Mouse (Mus musculus): ENCODE data around the gene Man1c1.

The Man1c1 gene

GRCm38 (mm10) chr4:134636406-134636805, 67.7 kb downstream of the Man1c1 start:
- no peak for DNase-seq

- DNase-seq = peak in 1 of 2 experiments; percentile 55
These were observed 70.1 kb downstream of the Man1c1 start for GRCm38 (mm10) chr4:134634001-134634400.

GRCm38 (mm10) chr4:134632131-134632711, 71.9 kb downstream of the Man1c1 start:
- peak in 1 of 2 experiments; percentile 54 for DNase-seq

GRCm38 (mm10) chr4:134631471-134632130, 72.5 kb downstream of the Man1c1 start:
- DNase-seq = no peak

- no peak for DNase-seq
These were observed 75.3 kb downstream of the Man1c1 start for GRCm38 (mm10) chr4:134628575-134629384.

- DNase-seq = peak in 1 of 2 experiments; percentile 48
These were observed 76.0 kb downstream of the Man1c1 start for GRCm38 (mm10) chr4:134628058-134628457.

- DNase-seq = no peak
These were observed 77.2 kb downstream of the Man1c1 start for GRCm38 (mm10) chr4:134626883-134627282.

- DNase-seq = no peak
These were observed 77.7 kb downstream of the Man1c1 start for GRCm38 (mm10) chr4:134626350-134626749.

- DNase-seq = no peak
These were observed 79.8 kb downstream of the Man1c1 start for GRCm38 (mm10) chr4:134624109-134624862.

GRCm38 (mm10) chr4:134621695-134622094, 82.4 kb downstream of the Man1c1 start:
- DNase-seq = no peak

- DNase-seq = peak in 1 of 2 experiments; percentile 51
These were observed 83.8 kb downstream of the Man1c1 start for GRCm38 (mm10) chr4:134620246-134620645.

GRCm38 (mm10) chr4:134619489-134619870, 84.6 kb downstream of the Man1c1 start:
- DNase-seq = no peak

GRCm38 (mm10) chr4:134618810-134619488, 85.1 kb downstream of the Man1c1 start:
- no peak for DNase-seq

GRCm38 (mm10) chr4:134617779-134618178, 86.3 kb downstream of the Man1c1 start:
- DNase-seq = no peak

GRCm38 (mm10) chr4:134615929-134616625, 88.0 kb downstream of the Man1c1 start:
- no peak for DNase-seq

GRCm38 (mm10) chr4:134612070-134612667, 91.9 kb downstream of the Man1c1 start:
- DNase-seq = no peak

GRCm38 (mm10) chr4:134610616-134611015, 93.5 kb downstream of the Man1c1 start:
- DNase-seq = peak in 1 of 2 experiments; percentile 49

GRCm38 (mm10) chr4:134607679-134608078, 96.4 kb downstream of the Man1c1 start:
- no peak for DNase-seq

GRCm38 (mm10) chr4:134606054-134606453, 98.0 kb downstream of the Man1c1 start:
- DNase-seq = no peak

GRCm38 (mm10) chr4:134604472-134604871, 99.6 kb downstream of the Man1c1 start:
- DNase-seq = no peak

GRCm38 (mm10) chr4:134603553-134603952, 100.5 kb downstream of the Man1c1 start:
- no peak for DNase-seq

Data from cerebellum, adult 18-20 months (tissue).